Mouse (Mus musculus) olfactory bulb, adult 2 months (tissue): ENCODE data around the gene Pxmp2. TPM values are rescaled to one million over a fixed set of nuclear protein-coding genes. Genes with fewer than 3 reads are reported as not detected.

ENCODE experiments used
- H3K27ac ChIP-seq: fragments of 200-500 bp; 2 replicates; pipeline ENCODE4 v1.5.1; 2012; ENCODE audit warnings: low read depth, low read length; ENCODE audit not compliant: insufficient read depth
- H3K4me1 ChIP-seq: fragments of 200-500 bp; 2 replicates; pipeline ENCODE4 v1.6.1; 2012; ENCODE audit warnings: low read length; ENCODE audit not compliant: control insufficient read depth, insufficient read depth
- H3K4me3 ChIP-seq: fragments of 200-500 bp; 2 replicates; pipeline ENCODE4 v1.5.1; 2012; ENCODE audit warnings: mild to moderate bottlenecking, low read depth, low read length, moderate library complexity; ENCODE audit not compliant: insufficient read depth
- CTCF ChIP-seq: fragments of 200-500 bp; IDR thresholded peaks from 2 replicates; pipeline ENCODE4 v1.5.1; 2012; ENCODE audit warnings: low read depth, mild to moderate bottlenecking, low read length, moderate library complexity; ENCODE audit not compliant: insufficient read depth
- POLR2A ChIP-seq: fragments of 200-500 bp; IDR thresholded peaks from 2 replicates; pipeline ENCODE4 v1.6.1; 2012; ENCODE audit warnings: mild to moderate bottlenecking, low read depth, low read length, moderate library complexity; ENCODE audit not compliant: insufficient read depth
- WGBS: fragments of 180-500 bp; shearing (Covaris S2); methylation state at CpG from one replicate; pipeline ENCODE4 v1.1.7; 2018; 5-methylcytosine and 5-hydroxymethylcytosine counted together
- polyA plus RNA-seq: library from polyadenylated mRNA; stranded (reverse); fragments of >200 nt; gene quantifications from 2 replicates; pipeline ENCODE4 v1.2.4, GENCODE M21; 2012; ENCODE audit warnings: low replicate concordance; ENCODE audit not compliant: missing spikeins, insufficient read depth, insufficient read length

Pxmp2 gene
- polyA plus RNA-seq, 1 experiment: not detected

DNA sequence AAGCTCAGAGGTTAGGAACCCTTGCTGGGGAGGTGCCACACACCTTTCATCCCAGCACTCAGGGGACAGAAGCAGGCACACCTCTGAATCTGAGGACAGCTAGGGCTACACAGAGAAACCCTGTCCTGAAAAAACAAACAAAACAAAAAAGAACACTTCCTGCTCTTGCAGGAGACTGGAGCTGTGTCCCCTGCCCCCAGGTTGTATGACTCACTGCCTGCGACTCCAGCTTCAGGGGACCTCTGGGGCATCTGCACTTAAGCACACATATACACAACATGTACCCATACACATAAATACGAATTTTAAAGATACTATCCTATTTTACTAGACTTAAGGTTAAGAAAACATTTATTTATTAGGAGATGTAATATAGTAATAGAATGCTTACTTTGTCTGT lies 41.9 kb downstream of the Pxmp2 start:
- no peak for TF ChIP-seq CTCF
- TF ChIP-seq POLR2A: no peak
- Histone ChIP-seq H3K27ac (no peak overlapping the region), H3K4me1 (no peaks in the 10 kb centered on the region), H3K4me3 (no peak overlapping the region)
- WGBS: 76% methylated on average over 2 of the region's 2 CpGs

DNA sequence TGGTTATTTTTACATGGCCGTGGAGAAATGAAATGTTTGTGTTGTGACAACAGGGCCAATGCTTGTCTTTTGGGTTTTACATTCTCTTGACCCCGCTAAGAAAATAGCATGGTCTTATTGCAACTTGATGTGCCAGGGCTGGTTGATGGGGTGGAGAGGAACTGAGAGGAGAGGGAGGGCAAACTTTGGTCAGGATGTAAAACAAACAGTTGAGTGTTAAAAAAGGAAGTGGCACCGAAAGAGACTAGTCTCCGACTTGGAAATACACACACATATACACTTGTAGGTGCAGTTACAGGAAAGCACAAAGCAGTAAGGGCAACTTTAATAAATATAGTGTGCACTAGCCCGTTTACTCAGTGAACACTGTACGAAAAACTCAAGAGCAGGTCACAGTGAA lies 53.6 kb downstream of the Pxmp2 start:
- WGBS: 79% methylated on average over 6 of the region's 6 CpGs
- no peak for TF ChIP-seq CTCF
- H3K4me1 ChIP-seq: peaks cover 2% of the 10 kb centered on the region; the same call in 1 of the 2 replicates
- no peak overlapping the region for H3K4me3 ChIP-seq
- no peak overlapping the region for H3K27ac ChIP-seq

DNA sequence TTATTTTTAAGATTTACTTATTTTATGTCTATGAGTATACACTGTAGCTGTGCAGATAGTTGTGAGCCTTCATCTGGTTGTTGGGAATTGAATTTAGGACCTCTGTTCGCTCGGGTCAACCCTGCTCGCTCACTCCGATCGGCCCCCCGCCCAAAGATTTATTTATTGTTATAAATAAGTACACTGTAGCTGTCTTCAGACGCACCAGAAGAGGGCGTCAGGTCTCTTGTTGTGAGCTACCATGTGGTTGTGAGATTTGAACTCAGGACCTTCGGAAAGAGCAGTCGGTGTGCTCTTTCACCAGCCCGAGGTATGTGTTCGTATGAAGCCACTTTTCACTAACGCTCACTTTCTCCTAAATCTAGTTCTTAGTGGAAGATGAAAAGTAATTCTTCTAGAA lies 54.3 kb downstream of the Pxmp2 start:
- peak overlapping the region; percentile 30; the same call in 1 of the 2 replicates for H3K4me3 ChIP-seq
- 37% methylated on average over 13 of the region's 13 CpGs for WGBS
- H3K4me1 ChIP-seq: peaks cover 2% of the 10 kb centered on the region; the same call in 1 of the 2 replicates
- no peak overlapping the region for H3K27ac ChIP-seq
- TF ChIP-seq CTCF: no peak
- TF ChIP-seq POLR2A: no peak

DNA sequence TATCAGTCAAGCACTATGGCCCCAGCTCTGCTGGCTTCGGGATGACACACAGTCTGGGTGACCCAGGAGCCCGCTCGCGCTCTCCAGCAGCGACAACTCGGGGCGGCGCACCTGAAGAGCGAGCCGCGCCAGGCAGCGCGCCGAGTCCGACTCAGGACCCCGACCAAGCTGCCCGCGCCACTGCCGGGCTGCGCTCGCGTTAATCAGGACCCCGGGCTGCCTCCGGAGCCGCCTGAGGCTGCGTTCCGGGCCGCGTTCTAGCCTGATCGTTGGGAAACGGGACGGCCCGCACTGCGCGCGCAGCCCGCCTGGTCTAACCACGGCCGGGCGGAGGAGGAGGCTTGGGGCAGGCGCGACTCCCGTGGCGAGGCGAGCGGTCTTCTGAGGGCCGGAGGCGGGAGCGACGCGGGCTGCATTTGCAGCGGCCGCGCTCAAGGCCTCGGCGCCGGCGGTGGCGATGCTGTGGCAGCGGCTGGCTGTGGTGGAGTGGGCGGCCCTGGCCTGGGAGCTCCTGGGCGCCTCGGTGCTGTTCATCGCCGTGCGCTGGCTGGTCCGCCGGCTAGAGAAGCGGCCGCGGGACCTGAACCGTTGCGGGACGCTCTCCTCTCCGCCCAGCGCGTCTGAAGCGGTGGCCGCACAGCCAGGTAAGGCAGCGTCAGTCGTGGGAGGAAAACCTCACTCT lies 55.1 kb downstream of the Pxmp2 start, which contains the start of gene Ankle2:
Gene Ankle2, plus strand, starts transcription at position 225 of the 682 bp plus-strand sequence.
- H3K27ac ChIP-seq: peak within 1 kb of the TSS; percentile 74
- H3K4me1 ChIP-seq: peaks cover 2% of the 10 kb centered on the region; the same call in 1 of the 2 replicates
- WGBS: under 1% methylated on average over 80 of the region's 81 CpGs
- TF ChIP-seq POLR2A (peak; percentile 76), CTCF (no peak)
- H3K4me3 ChIP-seq: peak within 1 kb of the TSS; percentile 83

- peak overlapping the region; percentile 83 for H3K4me3 ChIP-seq
- H3K27ac ChIP-seq: peak overlapping the region; percentile 74; the same call in 1 of the 2 replicates
- peaks cover 2% of the 10 kb centered on the region; the same call in 1 of the 2 replicates for H3K4me1 ChIP-seq
- TF ChIP-seq POLR2A (no peak), CTCF (no peak)
- WGBS: 1% methylated on average over 8 of the region's 8 CpGs
Measured at GRCm38 (mm10) chr5:110230401-110230779, 55.6 kb downstream of the Pxmp2 start.

DNA sequence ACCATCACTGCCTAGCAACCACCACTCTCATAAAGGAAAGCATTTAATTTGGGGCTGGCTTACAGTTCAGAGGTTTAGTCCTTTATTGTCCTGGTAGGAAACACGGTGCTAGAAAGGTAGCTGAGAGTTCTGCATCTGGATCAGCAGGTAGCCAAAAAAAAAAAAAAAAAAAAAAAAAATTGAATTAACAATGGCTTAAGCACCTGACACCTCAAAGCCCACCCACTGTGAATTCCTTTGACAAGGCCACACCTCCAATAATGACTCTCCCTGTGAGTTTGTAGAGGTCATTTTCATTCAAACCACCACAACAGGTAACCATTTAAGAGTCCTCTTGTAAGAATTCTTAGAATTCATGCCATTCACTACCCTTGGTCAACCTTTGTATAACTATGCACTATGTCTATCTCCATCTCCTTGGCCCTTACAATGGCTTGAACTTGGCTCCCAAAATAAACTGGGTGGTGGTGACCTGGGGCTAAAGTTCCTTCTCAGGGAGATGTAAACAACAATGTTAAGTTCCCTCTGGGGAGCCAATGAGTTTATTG lies 58.6 kb downstream of the Pxmp2 start:
- Histone ChIP-seq H3K27ac (no peak overlapping the region), H3K4me3 (no peak overlapping the region), H3K4me1 (peaks cover 2% of the 10 kb centered on the region; the same call in 1 of the 2 replicates)
- TF ChIP-seq CTCF (no peak), POLR2A (no peak)
- 50% methylated on average over 1 of the region's 1 CpGs for WGBS

DNA sequence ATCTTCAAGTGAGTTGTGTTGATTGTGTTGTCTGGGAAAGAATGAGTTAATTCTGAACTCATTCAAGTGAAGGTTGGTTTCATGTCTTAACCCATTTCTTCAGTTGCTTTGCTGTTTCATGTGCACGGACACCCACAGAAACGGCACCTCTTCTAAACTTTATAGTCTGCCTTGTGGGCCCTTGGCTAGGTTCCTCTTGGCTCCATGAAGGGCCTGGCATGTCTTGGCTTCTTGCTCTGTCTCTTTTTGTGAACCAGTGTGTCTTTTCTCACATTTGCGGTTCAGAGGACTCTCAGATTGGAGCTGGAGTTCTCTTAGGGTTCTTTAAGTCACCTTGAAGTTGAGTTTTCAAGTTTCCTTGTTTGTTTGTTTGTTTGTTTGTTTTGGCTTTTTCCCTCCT lies 60.9 kb downstream of the Pxmp2 start:
- TF ChIP-seq POLR2A (no peak), CTCF (no peak)
- WGBS: 74% methylated on average over 3 of the region's 3 CpGs
- H3K27ac ChIP-seq: no peak overlapping the region
- no peak overlapping the region for H3K4me3 ChIP-seq
- H3K4me1 ChIP-seq: no peaks in the 10 kb centered on the region

Other genes with a start within 250 kb of the Pxmp2 start
- gene Gm17655, start 213.7 kb downstream of the Pxmp2 start, polyA plus RNA-seq: not detected in 2 replicates
- not detected in 2 replicates for gene Gm35315, start 191.8 kb downstream of the Pxmp2 start, polyA plus RNA-seq
- not detected in 2 replicates for gene Plcxd1, start 186.2 kb downstream of the Pxmp2 start, polyA plus RNA-seq
- not detected in 2 replicates for gene Gtpbp6, start 178.0 kb downstream of the Pxmp2 start, polyA plus RNA-seq
- gene Zfp605, start 176.1 kb downstream of the Pxmp2 start, polyA plus RNA-seq: not detected in 2 replicates
- not detected in 2 replicates for gene Chfr, start 150.3 kb downstream of the Pxmp2 start, polyA plus RNA-seq
- 37.2 TPM in 1 of 2 replicates, not detected in the other for gene Golga3, start 109.5 kb downstream of the Pxmp2 start, polyA plus RNA-seq
- not detected in 2 replicates for gene Ankle2, start 55.2 kb downstream of the Pxmp2 start, polyA plus RNA-seq
- gene Pgam5, start 16.3 kb downstream of the Pxmp2 start, polyA plus RNA-seq: not detected in 2 replicates
- gene Pole, start 120 bp upstream of the Pxmp2 start, polyA plus RNA-seq: not detected in 2 replicates
- not detected in 2 replicates for gene P2rx2, start 57.0 kb upstream of the Pxmp2 start, polyA plus RNA-seq
- gene Lrcol1, start 58.5 kb upstream of the Pxmp2 start, polyA plus RNA-seq: not detected in 2 replicates
- gene Fbrsl1, start 162.3 kb upstream of the Pxmp2 start, polyA plus RNA-seq: not detected in 2 replicates